Mouse (Mus musculus): ENCODE data around the gene S100a2.

Gene S100a2

GRCm38 (mm10) chr3:90589947-90590346, at the start of gene S100a2:
S100a2 (plus strand) TSS chr3:90590247.
- DNase-seq = no peak

DNA sequence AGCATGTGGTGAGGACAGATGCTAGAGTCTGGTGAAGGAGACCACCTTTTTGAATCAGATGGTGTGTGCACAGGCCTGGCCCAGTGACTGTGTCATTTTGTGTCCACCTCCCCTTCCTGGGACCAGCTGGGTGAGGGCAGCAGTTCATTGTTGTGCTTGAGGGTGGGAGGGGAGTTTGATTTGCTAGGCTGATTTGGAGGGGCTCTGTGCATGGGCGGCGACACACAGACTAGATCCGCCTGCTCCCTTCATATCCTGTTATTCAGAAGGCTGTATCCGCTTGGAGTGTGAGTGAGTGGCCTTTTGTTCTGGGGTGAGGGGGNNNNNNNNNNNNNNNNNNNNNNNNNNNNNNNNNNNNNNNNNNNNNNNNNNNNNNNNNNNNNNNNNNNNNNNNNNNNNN, 49.1 kb upstream of the S100a2 start:
- no peak for DNase-seq

DNA sequence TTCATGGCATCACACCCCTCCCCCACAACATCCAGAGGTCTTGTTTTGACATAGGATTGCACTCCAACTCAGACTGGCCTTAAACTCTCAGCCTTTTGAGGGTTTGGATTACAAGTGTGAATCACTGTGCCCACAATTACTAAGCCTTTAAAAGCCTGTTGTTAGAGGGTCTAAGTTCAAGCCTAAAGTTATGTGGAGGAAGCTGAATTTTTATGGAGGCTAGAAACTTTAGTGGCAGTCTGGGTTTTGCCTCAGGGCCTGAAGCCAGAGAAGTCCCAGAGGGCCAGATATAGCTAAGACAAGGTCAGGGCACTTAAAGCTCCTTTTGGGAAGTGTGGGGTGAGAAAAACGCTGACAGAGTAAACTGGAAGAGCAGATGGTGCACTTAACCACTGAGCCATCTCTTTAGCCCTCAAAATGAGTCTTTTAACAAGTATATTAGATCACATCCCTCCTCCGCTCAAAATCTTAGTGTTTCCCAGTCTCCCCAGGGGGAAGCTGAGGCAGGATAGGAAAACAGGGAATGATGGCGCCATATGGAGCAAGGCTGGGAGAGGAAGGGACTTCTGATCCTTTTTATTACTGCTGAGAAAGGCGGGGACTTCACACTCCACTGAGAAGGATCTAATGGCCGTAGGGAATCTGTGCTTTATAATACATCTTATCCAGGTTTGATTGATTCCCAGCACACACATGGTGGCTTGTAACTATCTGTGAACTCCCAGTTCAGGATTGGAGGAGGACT, 40.2 kb upstream of the S100a2 start:
- no peak for DNase-seq

- no peak for DNase-seq
These were observed 39.6 kb upstream of the S100a2 start for GRCm38 (mm10) chr3:90550421-90550790.

DNA sequence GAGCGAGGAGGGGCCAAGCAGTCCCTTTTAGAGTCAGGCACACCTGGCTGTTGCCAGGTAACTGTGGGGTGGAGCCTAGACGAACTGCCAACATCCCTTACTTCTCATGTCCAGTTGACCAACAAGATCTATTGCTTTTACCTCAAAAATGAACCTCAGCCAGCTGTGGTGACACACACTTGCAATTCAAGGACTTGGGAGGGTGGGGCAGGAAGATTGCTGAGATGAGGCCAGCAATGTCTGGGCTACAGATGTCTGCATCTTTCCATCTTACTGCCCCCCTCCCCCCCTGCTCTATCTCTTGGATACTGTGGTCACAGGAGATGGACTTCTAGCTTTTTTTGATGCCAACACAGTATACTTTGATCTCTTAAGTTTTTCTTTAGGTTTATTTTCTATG, 37.8 kb upstream of the S100a2 start:
- DNase-seq = no peak

- no peak for DNase-seq
These were observed 34.1 kb upstream of the S100a2 start for GRCm38 (mm10) chr3:90555954-90556353.

DNA sequence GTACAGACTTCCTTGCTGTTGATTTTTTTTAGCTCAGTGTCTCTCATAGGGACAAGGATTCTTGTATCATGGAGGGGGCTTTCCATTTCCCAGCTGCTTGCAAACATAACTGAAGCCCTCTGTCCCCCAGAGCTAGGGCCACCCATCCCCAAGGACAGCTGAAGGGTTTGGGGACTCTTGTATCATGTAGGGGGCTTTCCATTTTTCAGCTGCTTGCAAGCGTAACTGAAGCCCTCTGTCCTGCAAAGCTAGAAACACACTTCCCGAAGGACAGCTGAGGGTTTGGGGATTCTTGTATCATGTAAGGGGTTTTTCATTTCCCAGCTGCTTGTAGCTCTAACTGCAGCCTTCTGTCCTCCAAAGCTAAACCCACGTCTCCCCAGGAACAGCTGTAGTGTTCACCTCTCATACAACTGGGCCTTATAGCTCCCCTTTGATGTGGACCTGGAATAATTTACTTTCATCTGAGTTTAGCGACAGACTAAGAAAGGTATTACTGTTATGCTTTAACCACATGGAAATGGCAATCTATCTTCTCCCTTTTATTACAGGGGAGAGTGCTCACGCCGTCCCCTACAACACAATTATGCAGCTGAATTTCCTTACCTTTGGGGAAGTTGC, 29.9 kb upstream of the S100a2 start, which contains the start of gene S100a3:
TSS of gene S100a3 (plus strand) at position 571 of the 621 bp plus-strand sequence.
- no peak for DNase-seq

GRCm38 (mm10) chr3:90574691-90575090, 15.4 kb upstream of the S100a2 start:
- DNase-seq = no peak

- DNase-seq = no peak
These were observed 14.7 kb upstream of the S100a2 start for GRCm38 (mm10) chr3:90575320-90575719.

DNA sequence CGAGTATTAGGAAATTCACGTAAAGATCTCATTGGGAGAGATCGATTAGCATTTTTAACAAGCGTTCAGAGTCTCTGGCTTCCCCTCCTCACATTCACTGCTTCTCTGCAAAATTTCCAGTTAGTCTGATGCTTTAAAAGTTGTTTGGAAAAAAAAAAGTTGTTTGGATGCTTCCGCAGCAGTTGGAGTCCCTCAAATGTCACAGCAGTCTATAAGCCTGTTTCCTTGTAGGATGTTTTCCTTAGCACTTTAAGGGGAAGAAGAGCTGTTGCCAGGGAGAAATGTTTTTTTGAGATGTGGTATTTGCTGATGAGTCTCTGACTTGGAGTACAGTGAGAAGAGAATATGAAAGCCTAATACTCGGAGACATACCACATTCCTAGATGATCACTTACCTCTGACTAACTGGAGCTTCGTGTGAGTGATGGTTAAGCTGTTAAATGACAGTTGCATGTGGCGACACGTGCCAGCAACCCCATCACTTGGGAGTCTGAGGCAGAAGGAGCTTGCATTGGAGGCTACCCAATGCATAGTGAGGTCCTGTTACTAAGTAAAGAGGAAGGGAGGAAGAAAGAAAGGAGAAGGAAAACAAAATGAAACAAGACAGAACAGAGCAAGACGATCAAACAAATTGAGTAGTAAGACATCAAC, 13.6 kb upstream of the S100a2 start:
- no peak for DNase-seq

GRCm38 (mm10) chr3:90579433-90579832, 10.6 kb upstream of the S100a2 start:
- no peak for DNase-seq

DNA sequence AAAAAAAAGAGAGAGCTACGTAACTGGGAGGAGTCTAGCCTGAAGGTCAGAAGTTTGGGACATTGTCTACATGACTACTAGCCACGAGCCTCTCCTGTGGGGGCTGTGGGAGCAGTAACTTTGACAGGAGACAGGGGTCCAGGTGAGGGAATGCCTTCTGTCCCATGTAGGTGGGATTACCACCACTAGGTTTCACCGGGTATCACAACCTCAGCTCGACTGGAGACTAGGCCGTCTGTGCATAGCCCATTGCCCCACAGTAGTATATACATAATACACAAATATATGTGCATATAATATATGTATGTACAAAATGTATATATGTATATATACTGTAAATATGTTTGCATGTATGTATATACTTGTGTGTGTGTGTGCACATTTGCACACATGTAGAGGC, 8.9 kb upstream of the S100a2 start:
- DNase-seq = no peak

DNA sequence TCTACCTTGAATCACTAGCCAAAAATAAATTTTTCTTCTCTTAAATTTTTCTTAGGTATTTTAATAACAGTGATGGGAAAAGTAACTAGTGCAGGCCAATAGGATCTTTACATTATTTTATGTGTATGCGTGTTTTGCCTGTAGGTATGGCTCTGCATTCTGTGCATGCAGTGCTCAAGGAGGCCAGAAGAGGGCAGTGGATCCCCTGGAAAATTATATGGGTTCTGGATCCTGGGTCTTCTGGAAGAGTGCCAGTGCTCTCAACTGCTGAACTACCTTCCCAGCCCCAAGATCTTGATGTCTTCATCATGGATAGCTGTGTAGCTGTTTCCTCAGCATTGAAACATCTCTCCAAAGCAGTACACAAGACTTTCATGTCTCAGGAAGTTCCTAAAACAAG, 7.9 kb upstream of the S100a2 start:
- DNase-seq = peak; percentile 34

DNA sequence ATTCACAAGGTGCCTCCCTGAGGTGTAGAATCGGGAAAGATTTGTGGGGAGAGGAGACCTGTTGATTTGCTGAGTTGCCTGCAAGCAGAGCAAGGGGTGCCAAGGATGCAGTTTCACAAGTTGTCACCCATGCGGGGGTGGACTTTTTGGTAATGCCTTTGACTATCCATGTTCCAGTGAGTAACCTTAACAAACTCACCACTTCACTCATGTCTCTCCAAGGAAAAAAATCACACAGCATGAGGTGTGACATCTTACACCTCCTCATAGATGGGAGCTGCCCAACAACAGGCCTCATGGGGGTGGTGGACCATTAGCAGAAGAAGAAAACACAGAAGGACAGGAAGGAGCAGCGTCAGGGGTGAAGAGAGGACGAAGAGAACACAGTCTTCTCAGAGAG, 7.5 kb upstream of the S100a2 start:
- DNase-seq = no peak

- no peak for DNase-seq
These were observed 6.2 kb upstream of the S100a2 start for GRCm38 (mm10) chr3:90583893-90584292.

GRCm38 (mm10) chr3:90585595-90585994, 4.5 kb upstream of the S100a2 start:
- peak; percentile 64 for DNase-seq

DNA sequence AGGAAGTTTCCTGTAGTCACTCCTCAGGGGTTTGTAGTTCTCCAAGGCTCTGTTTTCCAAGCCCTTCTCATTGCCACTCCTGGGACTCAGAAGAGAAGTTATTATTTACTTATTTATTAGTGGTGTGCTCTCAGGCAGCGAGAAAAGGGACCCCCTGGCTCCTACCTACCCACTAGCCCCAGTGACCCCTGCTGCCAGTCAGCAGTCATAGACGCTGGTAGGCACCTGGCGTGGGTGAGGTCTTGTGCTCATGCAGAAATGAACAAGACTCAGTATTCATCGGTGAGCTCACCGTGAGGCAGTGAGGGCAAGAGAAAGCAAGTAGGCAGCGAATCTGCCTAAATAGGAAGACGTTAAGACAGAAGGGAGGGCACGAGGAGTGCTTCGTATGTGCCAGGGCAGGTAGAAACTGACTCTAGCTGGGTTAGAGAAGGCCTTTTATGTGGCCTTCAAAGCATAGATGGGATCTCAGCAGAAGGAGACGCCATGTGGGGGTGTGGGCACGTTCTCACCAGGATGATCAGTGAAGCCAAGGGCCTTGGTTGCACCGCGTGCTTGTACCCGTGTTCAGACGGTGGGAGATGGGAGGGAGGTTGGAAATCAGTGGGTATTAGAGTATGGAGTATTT, 3.9 kb upstream of the S100a2 start:
- DNase-seq = peak; percentile 58

GRCm38 (mm10) chr3:90586906-90587305, 3.1 kb upstream of the S100a2 start:
- DNase-seq = peak; percentile 87

DNA sequence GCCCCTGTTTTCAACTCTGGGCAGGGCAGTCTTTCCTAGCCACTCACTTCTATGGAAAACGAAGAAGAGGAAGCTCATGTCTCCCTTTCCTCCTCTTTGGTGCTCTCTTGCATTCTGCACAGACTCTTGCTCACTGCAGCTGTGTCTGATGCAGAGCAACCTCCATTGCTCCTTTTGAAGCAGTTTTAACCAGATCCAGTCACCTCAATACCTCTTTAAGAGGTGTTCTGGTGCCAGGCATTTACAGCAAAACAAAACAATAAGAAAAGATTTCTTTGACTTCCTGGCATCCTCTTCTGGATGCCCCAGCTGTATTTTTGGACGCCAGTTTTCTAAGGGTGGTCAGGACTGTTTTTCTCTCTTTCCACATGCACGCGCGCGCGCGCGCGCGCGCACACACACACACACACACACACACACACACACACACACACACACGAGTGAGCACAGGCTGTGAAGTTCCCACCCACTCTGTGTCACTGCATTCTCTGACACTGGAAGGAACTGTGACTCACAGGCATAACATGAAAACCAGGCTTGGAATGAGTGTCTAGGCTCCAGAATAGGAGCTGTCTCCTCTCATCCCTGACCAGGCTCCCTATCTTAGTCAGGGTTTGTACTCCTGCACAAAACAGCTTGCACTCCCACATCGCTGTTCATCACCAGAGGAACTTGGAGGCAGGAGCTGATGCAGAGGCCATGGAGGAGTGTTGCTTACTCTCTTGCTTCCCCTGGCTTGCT, 2.5 kb upstream of the S100a2 start:
- DNase-seq = peak; percentile 22

DNA sequence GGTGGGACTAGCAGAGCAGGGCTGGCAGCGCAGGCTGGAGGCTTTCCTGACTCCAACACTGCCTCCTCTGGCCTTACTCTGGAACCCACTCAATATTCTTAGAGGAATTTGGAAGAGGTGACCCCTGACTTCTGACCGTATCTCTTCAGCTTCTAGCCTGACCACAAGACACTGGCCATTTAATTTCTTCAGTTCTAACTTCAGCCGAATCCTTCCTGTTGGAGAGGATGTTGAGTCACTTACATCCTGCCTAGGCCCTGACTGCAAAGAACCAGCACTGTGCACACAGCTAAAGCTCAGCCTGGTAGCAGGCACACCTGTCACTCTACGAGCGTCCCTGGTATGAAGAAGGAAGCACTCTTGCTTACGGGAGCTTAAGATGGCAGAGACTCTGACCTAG, 657 bp upstream of the S100a2 start:
- DNase-seq = peak; percentile 59

DNA sequence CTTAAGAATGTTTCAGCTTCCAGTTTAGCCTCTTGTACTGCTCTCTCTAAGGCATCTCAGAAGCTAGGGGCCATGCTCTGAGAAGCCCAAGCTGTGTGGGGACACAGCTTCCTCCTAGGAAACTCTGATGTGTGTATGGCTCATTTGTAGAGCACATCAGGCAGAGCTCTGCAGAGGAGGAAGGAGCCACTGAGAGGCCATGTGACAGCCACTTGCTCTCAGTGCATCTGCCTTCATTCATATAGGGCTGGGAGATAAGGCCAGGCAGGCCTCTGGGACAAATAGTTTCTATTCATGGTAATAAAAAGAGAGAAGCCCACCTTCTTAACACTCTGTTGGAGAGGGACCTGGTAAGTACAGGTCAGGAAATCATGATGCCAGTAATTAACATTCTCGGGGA, 4.4 kb downstream of the S100a2 start:
- no peak for DNase-seq

DNA sequence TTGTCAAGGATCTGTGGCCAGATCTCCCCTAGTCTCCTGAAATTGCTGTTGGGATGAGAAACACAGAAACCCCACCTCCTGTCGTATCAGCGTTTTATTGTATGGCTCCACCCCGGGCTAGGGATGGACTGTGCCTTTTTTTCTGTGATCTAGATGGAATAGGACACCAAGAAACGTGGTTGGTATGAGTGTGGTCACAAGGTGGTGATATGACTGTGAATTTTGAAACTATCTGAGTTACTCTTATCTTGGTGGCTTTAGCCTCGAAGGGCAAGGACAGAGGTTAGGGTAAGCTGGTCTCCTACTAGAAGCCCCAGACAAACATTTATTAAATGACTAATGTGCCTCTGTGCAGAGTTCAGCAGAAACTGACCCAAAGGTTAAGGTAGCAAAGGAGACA, 5.5 kb downstream of the S100a2 start:
- DNase-seq = no peak

DNA sequence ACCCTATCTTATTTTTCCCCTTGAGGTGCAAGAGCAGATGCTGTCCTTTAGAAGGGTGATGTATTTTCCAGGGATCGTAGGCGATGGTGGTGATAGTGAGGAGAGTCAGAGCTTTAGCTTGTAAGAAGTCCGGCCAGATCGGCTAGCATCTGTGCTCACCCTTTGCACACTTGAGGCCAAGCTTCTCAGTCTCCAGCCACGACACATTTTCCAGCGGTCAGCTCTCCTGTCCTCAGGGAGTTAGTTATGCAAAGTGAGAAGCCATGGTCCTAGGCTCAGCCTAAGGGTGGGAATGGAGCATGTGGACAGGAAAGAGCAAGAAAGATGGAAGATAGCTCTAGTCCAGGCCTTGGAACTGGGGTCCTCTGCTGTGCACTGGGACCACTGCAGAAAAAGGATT, 6.8 kb downstream of the S100a2 start:
- no peak for DNase-seq
